In the genomic region with DNA sequence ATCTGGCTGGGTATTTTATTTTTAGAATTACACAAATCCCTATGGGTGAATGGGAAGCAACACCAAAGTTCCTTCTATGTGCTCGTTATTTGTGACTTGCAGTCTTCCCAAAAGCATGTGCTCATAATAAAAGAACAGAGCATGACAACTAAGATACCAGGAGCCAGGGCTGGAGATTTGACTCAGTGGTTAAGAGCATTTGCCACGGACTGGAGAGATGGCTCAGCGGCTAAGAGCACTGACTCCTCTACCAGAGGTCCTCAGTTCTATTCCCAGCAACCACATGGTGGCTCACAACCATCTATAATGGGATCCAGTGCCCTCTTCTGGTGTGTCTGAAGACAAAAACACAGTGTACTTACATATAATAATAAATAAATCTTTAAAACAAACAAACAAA, we compare ENCODE assay signal across 28 mouse cellular contexts. TPM values are rescaled to one million over a fixed set of nuclear protein-coding genes. Genes with fewer than 3 reads are reported as not detected.
DNase-seq lines count a peak whose midpoint lies in the region; ATAC-seq and TF ChIP-seq lines count a peak whose summit lies in the region.
"Had no signal": no experiment of that assay in that cellular context is flagged by ENCODE, and none has a peak within 500 bp of the region (broad histone marks: within the 10 kb centered on the region; RNA-seq: fewer than 3 reads in every experiment).

No protein-coding gene starts in this region.

- no peak overlapping the region for H3K4me3 ChIP-seq in heart, adult 2 months
- H3K4me3 ChIP-seq: embryonic facial prominence, embryonic 13.5 days; embryonic facial prominence, embryonic 15.5 days; erythroblast, embryonic 14.5 days; forebrain, embryonic 10.5 days; forebrain, embryonic 12.5 days had no signal

- CTCF ChIA-PET in Patski (lab: Charles Lee): interaction anchor here (1.9 to 3.6 kb wide), 2 partner anchors 70 to 223 kb away, joined by 5 to 18 read pairs; no protein-coding TSS in a partner anchor

- H3K36me3 ChIP-seq in heart, adult 2 months (ENCODE audit: control insufficient read depth, insufficient read depth, low read length): peaks cover 3% of the 10 kb centered on the region; the same call in 1 of the 2 replicates
- H3K36me3 ChIP-seq: embryonic facial prominence, embryonic 13.5 days; embryonic facial prominence, embryonic 15.5 days; forebrain, embryonic 10.5 days; forebrain, embryonic 12.5 days; G1E had no signal

- POLR2A ChIA-PET in Patski (lab: Charles Lee): no interaction called here

- no peaks in the 10 kb centered on the region for H3K79me2 ChIP-seq in heart, adult 2 months (replicated peaks; ENCODE audit: control insufficient read depth, insufficient read depth, low read length)

- in situ Hi-C loops in Patski (cut with MboI; ENCODE audit: low pct_unique_long_range_greater_than_20kb): loop anchor here (5.0 kb wide), 1 partner anchor 215 kb away; no protein-coding TSS in a partner anchor

- H3K9ac ChIP-seq in heart, adult 2 months (ENCODE audit: low read depth, low read length): no peak overlapping the region
- H3K9ac ChIP-seq: embryonic facial prominence, embryonic 13.5 days; embryonic facial prominence, embryonic 15.5 days; forebrain, embryonic 12.5 days had no signal

- no peak overlapping the region for H3K27ac ChIP-seq in heart, adult 2 months
- H3K27ac ChIP-seq: embryonic facial prominence, embryonic 13.5 days; embryonic facial prominence, embryonic 15.5 days; forebrain, embryonic 10.5 days; forebrain, embryonic 12.5 days had no signal

- no peak for TF ChIP-seq CTCF in heart, adult 2 months (IDR thresholded peaks at IDR 0.05)
- peak; percentile 11 for TF ChIP-seq CTCF in Patski (IDR thresholded peaks at IDR 0.05)

- H3K27me3 ChIP-seq in heart, adult 2 months (ENCODE audit: control insufficient read depth, insufficient read depth, low read length): no peaks in the 10 kb centered on the region
- H3K27me3 ChIP-seq in Patski: no peaks in the 10 kb centered on the region
- H3K27me3 ChIP-seq: CH12.LX; embryonic facial prominence, embryonic 13.5 days; embryonic facial prominence, embryonic 15.5 days had no signal

- no peak for ATAC-seq in Patski
- ATAC-seq: CD4-positive, CD25-positive, alpha-beta regulatory T cell, adult 4 months; forebrain, embryonic 14.5 days; forebrain, embryonic 16.5 days had no signal

- peaks cover 34% of the 10 kb centered on the region for H3K4me1 ChIP-seq in heart, adult 2 months (ENCODE audit: control insufficient read depth, insufficient read depth, low read length)

- WGBS in heart, adult 2 months: 85% methylated on average over 3 of the region's 3 CpGs

- TF ChIP-seq EP300 in heart, adult 2 months (IDR thresholded peaks at IDR 0.05; ENCODE audit: insufficient read depth, low read depth, low read length): no peak

- intact Hi-C loops in heart, adult 2 months (cut with DNase I): no loop called here

- no peak for TF ChIP-seq POLR2A in heart, adult 2 months (IDR thresholded peaks at IDR 0.05; ENCODE audit: insufficient read depth, low read depth, low read length)

- DNase-seq in heart, adult 11 months: peak; percentile 64
- no peak for DNase-seq in heart, adult 2 months
- DNase-seq in testis, postnatal 10 days (ENCODE audit: low spot score): peak; percentile 19
- DNase-seq in testis, postnatal 14 days (ENCODE audit: low spot score): no peak
- DNase-seq in Patski (ENCODE audit: low read depth, low spot score): no peak
- DNase-seq: adrenal gland, adult 2 months; adrenal gland, postnatal 10 days; adrenal gland, postnatal 25 days; B cell, adult 2 months; cerebellum, adult 11 months; cerebellum, adult 18-20 months; cerebellum, adult 8-10 months; cerebellum, adult 9-11 months; cerebellum, postnatal 14 days; cerebellum, postnatal 36 days; embryo, embryonic 11 days had no signal

RNA-seq across cellular contexts. Expression of a gene that starts 26.1 kb away (rescaled TPM):
- under 1 TPM in 1 of 2 experiments, not detected in 1; 0.31 TPM for total RNA-seq in heart, adult 2 months (2021)
- polyA plus RNA-seq in heart, adult 2 months (2012; rRNA removed): 0.35 TPM in 1 of 2 replicates, not detected in the other
- not detected for polyA plus RNA-seq in Patski (2021)
- total RNA-seq: adrenal gland, adult 2 months; adrenal gland, postnatal 25 days; common myeloid progenitor, adult 5-6 weeks had no signal
- polyA plus RNA-seq: adrenal gland, adult 2 months; CD4-positive, CD25-positive, alpha-beta regulatory T cell, adult 4 months; embryonic facial prominence, embryonic 11.5 days; embryonic facial prominence, embryonic 13.5 days; erythroblast, embryonic 14.5 days; forebrain, embryonic 10.5 days; forebrain, embryonic 12.5 days; forebrain, embryonic 14.5 days; forebrain, embryonic 16.5 days had no signal

RNA-seq across cellular contexts. Expression of a gene that starts 26.2 kb away (rescaled TPM):
- total RNA-seq in heart, adult 2 months (2021): not detected
- polyA plus RNA-seq in heart, adult 2 months (2012; rRNA removed): 0.37 and 0.94 TPM in 2 replicates
- not detected for polyA plus RNA-seq in Patski (2021)
- total RNA-seq: adrenal gland, postnatal 25 days had no signal
- polyA plus RNA-seq: CD4-positive, CD25-positive, alpha-beta regulatory T cell, adult 4 months; embryonic facial prominence, embryonic 11.5 days; erythroblast, embryonic 14.5 days; G1E had no signal

RNA-seq across cellular contexts. Expression of a gene that starts 35.7 kb away (rescaled TPM):
- total RNA-seq in heart, adult 2 months (2021): 1 to 10 TPM in 1 of 2 experiments, under 1 TPM in 1; 0.97 to 2.3 TPM
- polyA plus RNA-seq in heart, adult 2 months (2012; rRNA removed): 0.72 and 0.76 TPM in 2 replicates
- polyA plus RNA-seq in Patski (2021): 0.09 TPM
- polyA plus RNA-seq: forebrain, embryonic 16.5 days had no signal

Comparison
In these comparisons a context has a peak if more than half of its experiments do, and no peak if none do; other contexts are left out.
1. DNase-seq: peak in heart, adult 11 months (single experiment) and testis, postnatal 10 days (single experiment); none in heart, adult 2 months (0 of 2), testis, postnatal 14 days (single experiment) and Patski (single experiment).